Mouse (Mus musculus) mouse embryonic stem cell (cell line): ENCODE results near the gene Sarnp.

Experiments
- in situ Hi-C, 2 experiments: fragments of 300-500 bp; cut with MboI; formaldehyde crosslinking; loops; 1 replicate in 1 of 2; 3 replicates in 1 of 2; pipeline ENCODE4 v1.14.3; 2019 to 2020; ENCODE audit warnings: low sequenced_read_pairs in 2 of 2, low pct_unique_long_range_greater_than_20kb in 1 of 2, mixed read lengths in 1 of 2; ENCODE audit not compliant: unreplicated experiment in 1 of 2

The Sarnp gene

GRCm38 (mm10) chr10:128870341-128870740 is 53.2 kb downstream of the Sarnp start:
- in situ Hi-C loops = no loop called here

- in situ Hi-C loops = no loop called here
Measured at GRCm38 (mm10) chr10:128878291-128878690, 61.2 kb downstream of the Sarnp start.

GRCm38 (mm10) chr10:128878811-128879210 is 61.7 kb downstream of the Sarnp start:
- in situ Hi-C loops = no loop called here

DNA sequence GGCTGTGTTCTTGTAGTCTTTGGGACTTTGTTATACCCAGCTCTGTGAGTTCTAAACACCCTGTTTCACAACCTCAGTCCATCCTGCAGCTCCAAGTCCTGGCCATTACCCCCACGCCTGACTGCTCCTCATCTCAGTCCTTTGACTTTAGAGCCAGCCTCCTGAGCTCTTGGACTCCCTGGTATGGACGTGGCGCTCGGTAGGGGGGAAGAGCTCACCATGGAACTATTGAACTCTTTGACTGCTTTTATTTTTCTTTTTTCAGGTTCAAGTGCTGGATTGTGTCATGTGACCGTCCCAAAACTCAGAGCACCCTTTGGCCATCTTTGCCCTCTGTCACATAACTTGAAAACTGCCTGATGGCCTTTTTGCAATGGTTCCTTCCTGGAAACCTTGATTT is 64.9 kb downstream of the Sarnp start:
- in situ Hi-C loops = no loop called here

GRCm38 (mm10) chr10:128888941-128889827 is 72.1 kb downstream of the Sarnp start:
- in situ Hi-C loops = no loop called here

- in situ Hi-C loops = loop anchor here (10.0 kb wide), 2 partner anchors 155 to 275 kb away; no protein-coding TSS in a partner anchor
Measured at GRCm38 (mm10) chr10:128889846-128890245, 72.7 kb downstream of the Sarnp start.

- in situ Hi-C loops = loop anchor here (10.0 kb wide), 2 partner anchors 156 to 276 kb away; no protein-coding TSS in a partner anchor
Measured at GRCm38 (mm10) chr10:128890383-128891295, 73.5 kb downstream of the Sarnp start.

GRCm38 (mm10) chr10:128891296-128892094 is 74.4 kb downstream of the Sarnp start, which contains the start of gene Gdf11:
Gdf11 (minus strand) TSS chr10:128891718.
- in situ Hi-C loops = loop anchor here (10.0 kb wide), 2 partner anchors 157 to 277 kb away; no protein-coding TSS in a partner anchor

- in situ Hi-C loops = loop anchor here (10.0 kb wide), 2 partner anchors 157 to 277 kb away; no protein-coding TSS in a partner anchor
Measured at GRCm38 (mm10) chr10:128892246-128892645, 75.1 kb downstream of the Sarnp start.

DNA sequence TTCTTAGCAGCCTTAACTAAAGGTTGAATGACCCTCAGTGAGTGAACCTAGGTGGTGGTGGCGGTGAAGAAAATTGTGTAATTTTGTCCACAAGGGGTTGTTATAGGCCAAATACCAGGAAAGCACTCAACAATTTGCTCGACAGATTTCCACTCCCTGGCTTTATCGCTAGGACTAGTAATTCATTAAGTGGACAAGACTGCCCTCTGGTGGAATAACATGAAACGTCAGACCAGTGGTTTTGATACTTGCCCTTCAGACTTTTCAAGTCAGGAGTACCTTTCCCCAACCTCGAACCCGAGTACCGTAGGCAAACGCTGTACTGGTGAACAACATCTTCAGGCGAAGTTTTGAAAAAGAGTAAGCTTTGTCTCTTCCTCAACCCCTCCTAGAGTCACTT is 78.3 kb downstream of the Sarnp start:
- in situ Hi-C loops = loop anchor here (10.0 kb wide), 2 partner anchors 161 to 281 kb away; no protein-coding TSS in a partner anchor

DNA sequence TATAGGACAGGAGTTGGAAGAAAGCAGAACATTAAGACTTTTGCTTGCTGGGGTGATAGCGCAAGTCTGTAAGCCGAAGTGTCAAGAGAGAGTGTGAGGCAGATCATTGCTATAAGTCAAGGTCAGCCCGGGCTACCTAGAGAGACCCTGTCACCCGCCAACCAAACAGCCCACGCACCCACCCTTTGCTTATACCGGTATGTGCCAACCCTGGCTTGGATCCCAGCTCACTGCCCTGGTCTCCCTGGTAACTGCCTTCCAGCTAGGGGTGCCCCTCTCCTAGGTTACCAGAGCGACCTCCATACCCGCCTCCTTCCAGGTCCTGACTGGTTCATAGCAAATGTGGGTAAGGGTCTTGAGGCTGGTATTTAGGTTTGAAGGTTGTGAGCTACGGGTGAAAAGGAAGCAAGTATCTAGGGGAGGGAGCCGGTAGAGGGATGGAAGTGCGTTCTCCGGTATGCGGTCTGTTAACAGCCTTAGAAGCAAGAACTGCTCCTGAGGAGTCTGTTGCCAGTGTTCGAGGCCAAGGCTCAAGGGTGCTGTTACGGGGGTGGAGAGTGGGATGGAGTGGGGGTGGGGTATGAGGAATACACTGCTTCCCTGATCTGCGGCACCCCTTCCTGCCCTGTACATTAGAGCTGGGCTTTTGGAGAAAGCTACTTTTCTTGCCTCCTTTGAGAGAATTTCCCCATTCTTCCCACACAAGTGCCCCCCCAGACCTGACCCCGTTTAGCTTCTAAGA is 79.0 kb downstream of the Sarnp start:
- in situ Hi-C loops = loop anchor here (10.0 kb wide), 2 partner anchors 161 to 281 kb away; no protein-coding TSS in a partner anchor

- in situ Hi-C loops = loop anchor here (10.0 kb wide), 2 partner anchors 162 to 282 kb away; no protein-coding TSS in a partner anchor
Measured at GRCm38 (mm10) chr10:128896807-128897206, 79.7 kb downstream of the Sarnp start.

GRCm38 (mm10) chr10:128897501-128897900 is 80.4 kb downstream of the Sarnp start:
- in situ Hi-C loops = loop anchor here (10.0 kb wide), 2 partner anchors 163 to 283 kb away; no protein-coding TSS in a partner anchor

DNA sequence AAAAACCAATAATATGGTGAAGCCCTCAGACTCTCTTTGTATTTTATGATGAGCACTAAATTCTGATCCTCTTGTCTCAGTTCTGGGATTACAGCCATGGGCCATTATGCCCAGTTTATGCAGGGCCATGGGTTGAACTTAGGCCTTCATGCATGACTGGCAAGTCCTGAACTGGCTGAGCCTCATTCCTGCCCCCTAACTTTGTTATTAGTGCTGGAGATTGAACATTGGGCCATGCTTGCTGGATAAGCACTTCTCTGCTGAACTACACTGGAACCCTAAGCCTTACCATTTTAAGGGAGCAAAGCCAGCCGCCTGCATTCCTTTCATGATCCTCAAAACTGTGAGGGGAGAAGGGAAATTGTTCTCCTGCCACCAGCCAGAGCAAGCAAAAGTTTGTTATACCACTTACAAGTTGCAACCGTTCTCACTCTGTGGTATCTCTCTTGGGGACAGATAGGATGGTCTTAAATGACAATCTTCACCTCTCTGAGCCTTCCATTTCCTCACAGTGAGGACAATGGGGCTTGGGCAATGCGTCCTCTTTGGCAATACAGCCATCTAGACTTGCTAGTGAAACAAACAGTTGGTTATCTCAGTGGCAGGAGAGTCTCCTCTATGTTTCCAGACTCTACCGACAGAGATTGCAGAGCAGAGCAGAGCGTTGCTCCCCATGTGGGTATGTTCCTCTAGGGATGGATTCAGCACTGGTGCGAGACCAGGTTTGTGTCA is 82.8 kb downstream of the Sarnp start:
- in situ Hi-C loops = loop anchor here (10.0 kb wide), 2 partner anchors 165 to 285 kb away; no protein-coding TSS in a partner anchor

- in situ Hi-C loops = no loop called here
Measured at GRCm38 (mm10) chr10:128900698-128901097, 83.6 kb downstream of the Sarnp start, which contains the start of gene Cd63. Cd63 (plus strand) TSS chr10:128900989.

- in situ Hi-C loops = no loop called here
Measured at GRCm38 (mm10) chr10:128901409-128901808, 84.3 kb downstream of the Sarnp start.
